Mouse (Mus musculus) liver, postnatal 0 days (tissue): ENCODE data around the gene Hs3st6. TPM values are rescaled to one million over a fixed set of nuclear protein-coding genes. Genes with fewer than 3 reads are reported as not detected.

Experiments
- ATAC-seq: fragments of 200-750 bp; cut with Nextera tagmentation; 2 replicates; pipeline ENCODE4 v1.8.0; 2017; ENCODE audit warnings: mild to moderate bottlenecking, moderate library complexity
- DNase-seq: peaks from one replicate; pipeline ENCODE4 v3.0.0-alpha.2; 2016
- H3K27ac ChIP-seq: fragments of 300-500 bp; sonication (generic); 2 replicates; pipeline ENCODE4 v1.5.1; 2014; ENCODE audit warnings: antibody characterized with exemption, moderate library complexity, mild to moderate bottlenecking, low read depth
- H3K27me3 ChIP-seq: fragments of 300-500 bp; sonication (generic); 2 replicates; pipeline ENCODE4 v1.6.1; 2014; ENCODE audit warnings: low read length, control low read depth, mixed read lengths; ENCODE audit not compliant: insufficient read depth
- H3K36me3 ChIP-seq: fragments of 300-500 bp; sonication (generic); replicated peaks from 2 replicates; pipeline ENCODE4 v1.6.1; 2014; ENCODE audit warnings: mild to moderate bottlenecking, control low read depth, low read length, moderate library complexity, mixed read lengths; ENCODE audit not compliant: insufficient read depth
- H3K4me1 ChIP-seq: fragments of 300-500 bp; sonication (generic); 2 replicates; pipeline ENCODE4 v1.6.1; 2014; ENCODE audit warnings: antibody characterized with exemption, mild to moderate bottlenecking, control low read depth; ENCODE audit not compliant: insufficient read depth
- H3K4me2 ChIP-seq: fragments of 300-500 bp; sonication (generic); 2 replicates; pipeline ENCODE4 v1.6.1; 2014; ENCODE audit warnings: low read depth, mild to moderate bottlenecking, low read length, moderate library complexity, mixed read lengths
- H3K4me3 ChIP-seq: fragments of 300-500 bp; sonication (generic); 2 replicates; pipeline ENCODE4 v1.5.1; 2014; ENCODE audit warnings: low read depth, low read length
- H3K9ac ChIP-seq: fragments of 300-500 bp; sonication (generic); replicated peaks from 2 replicates; pipeline ENCODE4 v1.6.1; 2014; ENCODE audit warnings: mild to moderate bottlenecking, moderate library complexity
- H3K9me3 ChIP-seq: fragments of 300-500 bp; sonication (generic); 2 replicates; pipeline ENCODE4 v1.6.1; 2016; ENCODE audit warnings: mild to moderate bottlenecking, control low read depth, low read length, mixed read lengths
- CTCF ChIP-seq: sonication (generic); IDR thresholded peaks from 2 replicates; pipeline ENCODE4 v1.5.1; 2016; ENCODE audit warnings: antibody characterized with exemption, low read depth
- EP300 ChIP-seq: IDR thresholded peaks from 2 replicates; pipeline ENCODE4 v1.6.1; 2016; ENCODE audit warnings: antibody characterized with exemption, low read depth, mild to moderate bottlenecking
- WGBS: fragments of 180-500 bp; shearing (Covaris S2); extraction: QIAGEN DNeasy Blood & Tissue Kit; methylation state at CpG from one replicate; pipeline ENCODE4 v1.1.7; 2014; ENCODE audit not compliant: insufficient replicate concordance; 5-methylcytosine and 5-hydroxymethylcytosine counted together
- polyA plus RNA-seq: library from polyadenylated mRNA; unstranded; fragments of >200 nt; fragmentation: Nextera tagmentation; extraction: Ambion mirVana; gene quantifications from 2 replicates; pipeline ENCODE4 v1.2.1, GENCODE M21; 2015

Hs3st6 gene
- polyA plus RNA-seq, 1 experiment from 2014 or later = 0.20 TPM

DNA sequence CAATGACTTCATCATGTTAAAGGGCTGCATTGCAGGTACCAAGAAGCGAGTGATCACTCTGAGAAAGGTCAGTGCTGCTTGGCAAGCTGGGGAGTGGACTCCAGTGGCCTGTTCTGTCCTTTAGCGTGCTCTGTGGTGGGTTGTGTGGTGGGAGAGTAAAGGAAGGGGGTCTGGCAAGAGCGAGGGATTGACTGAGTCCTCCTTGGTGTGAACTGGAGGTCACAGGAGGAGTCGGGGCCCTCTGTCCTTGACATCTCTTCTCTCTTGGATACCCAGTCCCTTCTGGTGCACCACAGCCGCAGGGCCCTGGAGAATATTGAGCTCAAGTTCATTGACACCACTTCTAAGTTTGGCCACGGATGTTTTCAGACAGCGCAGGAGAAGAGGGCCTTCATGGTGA lies 17.3 kb upstream of the Hs3st6 start:
- WGBS = 82% methylated on average over 7 of the region's 7 CpGs
- DNase-seq (peak; percentile 15), ATAC-seq (no peak)
- Histone ChIP-seq H3K36me3 (peaks cover 13% of the 10 kb centered on the region), H3K4me1 (peaks cover 27% of the 10 kb centered on the region), H3K9me3 (no peaks in the 10 kb centered on the region), H3K9ac (peak overlapping the region; percentile 92), H3K27ac (peak overlapping the region; percentile 78), H3K4me2 (peak overlapping the region; percentile 98), H3K27me3 (no peaks in the 10 kb centered on the region), H3K4me3 (peak overlapping the region; percentile 90)
- no peak for TF ChIP-seq EP300
- no peak for TF ChIP-seq CTCF

DNA sequence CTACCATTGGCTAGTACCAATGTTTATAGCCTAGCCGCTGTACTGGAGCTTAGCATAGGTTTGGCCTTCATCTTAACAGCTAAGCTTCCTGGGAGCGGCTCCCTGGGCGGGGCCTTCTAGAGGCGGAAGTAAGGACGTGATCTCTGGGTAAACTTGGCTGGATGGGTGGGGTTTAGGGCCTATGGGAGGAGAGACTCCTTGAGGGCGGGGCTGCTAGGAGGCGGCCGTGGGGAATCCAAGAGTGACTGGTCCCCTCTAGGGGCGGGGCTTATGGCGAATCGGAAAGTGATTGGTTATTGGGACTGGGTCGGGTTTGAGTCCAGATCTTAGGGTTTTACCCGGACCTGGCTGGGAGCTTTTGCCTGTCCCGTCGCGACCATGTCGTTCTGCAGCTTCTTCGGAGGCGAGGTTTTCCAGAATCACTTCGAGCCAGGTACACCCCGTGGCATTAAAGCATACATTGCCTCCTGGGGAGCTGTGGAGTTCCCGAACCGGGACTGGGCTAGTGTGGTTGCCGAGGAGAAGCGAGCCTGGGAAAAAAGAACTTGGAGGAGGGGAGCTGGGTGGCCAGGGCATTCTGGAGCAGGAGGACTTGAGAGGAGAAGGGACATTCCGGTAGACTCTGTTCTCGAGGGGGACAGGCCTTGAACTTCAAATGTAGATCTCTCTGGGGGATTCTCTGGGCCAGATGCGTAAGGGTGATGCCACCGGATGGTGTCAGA lies 16.3 kb upstream of the Hs3st6 start, which contains the start of gene Msrb1:
Msrb1 (plus strand) TSS at position 313 of the 722 bp plus-strand sequence.
- Histone ChIP-seq H3K36me3 (peaks cover 20% of the 10 kb centered on the region), H3K4me2 (peak within 1 kb of the TSS; percentile 98), H3K27me3 (no peaks in the 10 kb centered on the region), H3K4me1 (peaks cover 27% of the 10 kb centered on the region), H3K9me3 (no peaks in the 10 kb centered on the region), H3K9ac (peak within 1 kb of the TSS; percentile 92), H3K27ac (peak within 1 kb of the TSS; percentile 98), H3K4me3 (peak within 1 kb of the TSS; percentile 90)
- DNase-seq (peak; percentile 99), ATAC-seq (peak; percentile 96)
- TF ChIP-seq EP300 (no peak; the same call in 1 of the 2 replicates), CTCF (no peak)
- WGBS = under 1% methylated on average over 29 of the region's 29 CpGs

DNA sequence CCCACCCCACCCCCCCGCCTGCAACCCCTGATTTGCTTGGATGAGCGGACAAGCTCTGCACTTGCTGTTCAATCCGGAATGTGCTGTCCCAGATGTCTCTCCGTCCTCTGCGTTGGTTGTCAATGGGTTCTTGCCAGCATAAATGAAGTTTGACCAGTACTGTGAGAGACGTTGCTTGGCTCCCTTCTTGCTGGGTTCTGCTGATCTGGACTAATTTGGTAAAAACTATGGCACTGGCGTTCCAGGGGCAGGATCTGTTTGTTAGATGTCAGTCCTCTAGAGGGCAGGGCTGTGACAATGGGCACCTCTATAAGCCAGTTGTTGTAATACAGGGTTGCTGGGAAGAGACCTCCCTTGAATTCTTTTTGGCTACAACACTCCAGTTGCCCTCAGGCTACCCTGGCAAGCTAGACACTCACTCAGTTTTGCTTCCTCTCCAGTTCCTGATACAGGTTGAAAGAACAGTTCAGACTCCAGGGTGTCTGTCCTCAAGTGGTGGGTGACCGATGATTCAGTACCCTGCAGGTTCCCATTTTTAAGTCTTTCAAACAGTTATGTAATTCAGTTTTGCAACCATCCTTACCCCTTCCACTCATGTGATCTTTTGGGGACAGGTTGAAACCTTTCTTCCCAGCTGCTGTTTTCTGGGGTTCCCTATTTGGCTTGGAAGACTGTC lies 15.5 kb upstream of the Hs3st6 start:
- H3K36me3 ChIP-seq = peaks cover 24% of the 10 kb centered on the region
- peak overlapping the region; percentile 98 for H3K27ac ChIP-seq
- TF ChIP-seq CTCF (peak; percentile 46), EP300 (no peak)
- 20% methylated on average over 8 of the region's 8 CpGs for WGBS
- no peaks in the 10 kb centered on the region for H3K27me3 ChIP-seq
- H3K4me3 ChIP-seq = peak overlapping the region; percentile 90
- peaks cover 30% of the 10 kb centered on the region for H3K4me1 ChIP-seq
- DNase-seq = peak; percentile 36
- peak overlapping the region; percentile 98 for H3K4me2 ChIP-seq
- peak; percentile 6; the same call in 1 of the 2 replicates for ATAC-seq
- no peaks in the 10 kb centered on the region for H3K9me3 ChIP-seq
- peak overlapping the region; percentile 92 for H3K9ac ChIP-seq

DNA sequence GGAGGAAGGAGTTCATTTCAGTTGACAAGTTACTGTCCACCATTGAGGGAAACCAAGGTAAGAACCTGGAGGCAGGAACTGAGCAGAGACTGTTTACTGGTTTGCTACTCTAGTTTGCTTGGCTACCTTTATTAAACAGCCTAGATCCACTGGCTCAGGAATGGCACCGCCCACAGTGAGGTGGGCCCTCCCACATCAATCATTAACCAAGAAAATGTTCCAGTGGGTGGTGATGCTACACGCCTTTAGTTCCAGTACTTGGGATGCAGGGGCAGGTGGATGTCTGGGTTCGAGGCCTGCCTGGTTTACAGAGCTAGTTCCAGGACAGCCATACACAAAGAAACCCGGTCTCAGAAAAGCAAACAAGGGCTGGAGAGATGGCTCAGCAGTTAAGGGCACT lies 14.6 kb upstream of the Hs3st6 start:
- peak overlapping the region; percentile 90 for H3K4me3 ChIP-seq
- peak overlapping the region; percentile 98 for H3K27ac ChIP-seq
- WGBS = 62% methylated on average over 4 of the region's 4 CpGs
- no peaks in the 10 kb centered on the region for H3K9me3 ChIP-seq
- DNase-seq = peak; percentile 60
- no peak for TF ChIP-seq EP300
- no peak for TF ChIP-seq CTCF
- no peaks in the 10 kb centered on the region for H3K27me3 ChIP-seq
- peak overlapping the region; percentile 92 for H3K9ac ChIP-seq
- H3K4me2 ChIP-seq = peak overlapping the region; percentile 98
- ATAC-seq = no peak
- H3K36me3 ChIP-seq = peaks cover 30% of the 10 kb centered on the region
- peaks cover 36% of the 10 kb centered on the region for H3K4me1 ChIP-seq

DNA sequence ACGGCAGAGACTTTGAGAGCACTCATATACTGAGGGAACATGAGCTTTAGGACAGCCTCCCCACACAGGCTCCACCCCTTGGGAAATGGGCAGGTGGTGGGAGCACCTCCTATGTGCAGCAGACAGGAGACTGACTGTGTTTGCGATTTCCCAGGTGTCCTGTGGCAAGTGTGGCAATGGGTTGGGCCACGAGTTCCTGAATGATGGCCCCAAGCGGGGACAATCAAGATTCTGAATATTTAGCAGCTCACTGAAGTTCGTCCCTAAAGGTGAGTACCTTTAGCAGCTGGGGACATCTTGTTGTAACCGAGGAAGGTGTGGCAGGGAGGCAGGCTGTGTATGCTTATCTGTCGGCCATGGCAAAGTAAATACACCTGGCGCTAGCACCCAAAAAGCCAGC lies 12.9 kb upstream of the Hs3st6 start:
- ATAC-seq (no peak), DNase-seq (no peak)
- TF ChIP-seq EP300 (no peak), CTCF (no peak)
- H3K27ac ChIP-seq = no peak overlapping the region
- H3K9ac ChIP-seq = no peak overlapping the region
- H3K36me3 ChIP-seq = peaks cover 31% of the 10 kb centered on the region
- H3K4me3 ChIP-seq = no peak overlapping the region
- H3K4me1 ChIP-seq = peaks cover 36% of the 10 kb centered on the region
- no peaks in the 10 kb centered on the region for H3K27me3 ChIP-seq
- no peak overlapping the region for H3K4me2 ChIP-seq
- WGBS = 71% methylated on average over 8 of the region's 8 CpGs
- no peaks in the 10 kb centered on the region for H3K9me3 ChIP-seq

DNA sequence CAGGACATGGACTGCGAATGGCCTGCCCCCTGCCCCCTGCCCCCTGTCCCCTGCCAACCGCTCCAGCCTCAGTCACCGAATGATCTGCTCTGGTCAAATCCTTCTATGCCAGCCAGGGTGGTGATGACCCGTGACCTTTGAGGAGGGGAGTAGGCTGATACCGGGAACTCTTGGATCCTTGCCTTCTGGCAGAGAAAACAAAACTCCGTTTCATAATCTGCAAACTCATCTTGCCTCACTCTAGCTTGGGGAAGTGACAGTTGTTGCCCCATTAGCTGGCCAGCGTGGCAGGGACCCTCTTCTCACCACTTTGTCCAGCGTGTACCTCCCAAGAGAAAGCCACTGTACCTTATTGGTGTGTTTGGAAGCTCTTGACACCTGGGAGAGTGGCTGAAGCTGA lies 10.5 kb upstream of the Hs3st6 start:
- no peaks in the 10 kb centered on the region for H3K27me3 ChIP-seq
- H3K4me2 ChIP-seq = peak overlapping the region; percentile 35; the same call in 1 of the 2 replicates
- DNase-seq (peak; percentile 68), ATAC-seq (peak; percentile 78)
- no peak overlapping the region for H3K4me3 ChIP-seq
- H3K36me3 ChIP-seq = peaks cover 31% of the 10 kb centered on the region
- WGBS = 47% methylated on average over 8 of the region's 8 CpGs
- peaks cover 22% of the 10 kb centered on the region for H3K4me1 ChIP-seq
- H3K9ac ChIP-seq = no peak overlapping the region
- TF ChIP-seq CTCF = no peak
- peak; percentile 56; the same call in 1 of the 2 replicates for TF ChIP-seq EP300
- no peaks in the 10 kb centered on the region for H3K9me3 ChIP-seq
- H3K27ac ChIP-seq = peak overlapping the region; percentile 86
